Mouse (Mus musculus): ENCODE results near the gene Rnaseh1.

- TF ChIP-seq CTCF (IDR thresholded peaks at IDR 0.05; ENCODE audit: extremely low read depth, insufficient read length, insufficient replicate concordance, low read depth, low read length): no peak
- no peak for TF ChIP-seq POLR2A (IDR thresholded peaks at IDR 0.05; ENCODE audit: low read depth, low read length)
Measured at GRCm38 (mm10) chr12:28688996-28689395, 39.6 kb downstream of the Rnaseh1 start.

Data from small intestine, adult 2 months (tissue).